Mouse (Mus musculus): Measurements from ENCODE around the gene C1qa.
A peak's percentile ranks its signal among the peaks of the same experiment; 100 is the strongest.

Gene C1qa

GRCm38 (mm10) chr4:136862411-136862810, 36.2 kb downstream of the C1qa start:
- no peak for DNase-seq (ENCODE audit: low read depth)

GRCm38 (mm10) chr4:136861806-136862205, 36.8 kb downstream of the C1qa start:
- DNase-seq (ENCODE audit: low read depth), result no peak

- DNase-seq (ENCODE audit: low read depth), result peak; percentile 7
Measured at GRCm38 (mm10) chr4:136860022-136860421, 38.6 kb downstream of the C1qa start.

- DNase-seq (ENCODE audit: low read depth), result no peak
Measured at GRCm38 (mm10) chr4:136855081-136855480, 43.5 kb downstream of the C1qa start.

- DNase-seq (ENCODE audit: low read depth), result no peak
Measured at GRCm38 (mm10) chr4:136852989-136853388, 45.6 kb downstream of the C1qa start.

DNA sequence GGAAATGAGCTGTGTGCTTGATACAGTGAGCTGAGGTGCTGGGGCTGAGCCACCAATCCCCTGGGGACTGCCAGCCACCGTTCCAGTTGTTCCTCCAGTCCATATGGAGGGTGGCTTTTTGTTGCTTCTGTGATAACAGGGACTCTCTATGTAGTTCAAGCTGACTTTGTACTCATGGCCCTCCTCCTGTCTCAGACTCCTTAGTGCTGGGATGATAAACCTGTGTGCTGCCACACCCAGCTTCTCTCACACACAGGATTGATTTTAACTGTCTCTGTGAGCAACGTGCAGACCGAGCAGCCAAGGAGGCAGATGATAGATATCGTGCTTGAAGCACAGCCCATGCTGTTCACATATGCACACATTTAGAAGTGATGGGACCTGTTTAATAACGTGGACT, 46.5 kb downstream of the C1qa start:
- no peak for DNase-seq (ENCODE audit: low read depth)

GRCm38 (mm10) chr4:136848565-136848964, 50.0 kb downstream of the C1qa start:
- DNase-seq (ENCODE audit: low read depth), result no peak

DNA sequence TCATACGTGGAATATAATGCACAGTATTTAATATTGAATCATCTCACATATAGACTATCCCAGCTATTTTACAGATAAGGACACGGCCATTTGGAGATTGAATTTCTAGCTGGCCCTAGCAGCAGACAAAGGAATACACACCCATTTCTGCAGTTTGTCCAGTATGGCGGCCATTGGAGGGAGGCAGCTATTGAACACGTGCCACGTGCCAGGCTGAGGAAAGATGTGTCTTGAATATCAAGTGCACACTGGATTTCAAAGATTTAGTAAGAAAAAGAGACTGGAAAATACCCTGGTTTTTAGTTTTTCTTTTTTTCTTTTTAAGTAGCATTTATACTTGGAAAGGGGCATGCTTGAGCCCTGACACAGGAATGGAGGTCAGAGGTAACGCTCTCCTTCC, 51.4 kb downstream of the C1qa start:
- DNase-seq (ENCODE audit: low read depth), result no peak
